Mouse (Mus musculus): ENCODE data around the gene Tst. TPM values are rescaled to one million over a fixed set of nuclear protein-coding genes. Genes with fewer than 3 reads are reported as not detected.

The Tst gene
- polyA plus RNA-seq, 1 experiment: 1.4 TPM

DNA sequence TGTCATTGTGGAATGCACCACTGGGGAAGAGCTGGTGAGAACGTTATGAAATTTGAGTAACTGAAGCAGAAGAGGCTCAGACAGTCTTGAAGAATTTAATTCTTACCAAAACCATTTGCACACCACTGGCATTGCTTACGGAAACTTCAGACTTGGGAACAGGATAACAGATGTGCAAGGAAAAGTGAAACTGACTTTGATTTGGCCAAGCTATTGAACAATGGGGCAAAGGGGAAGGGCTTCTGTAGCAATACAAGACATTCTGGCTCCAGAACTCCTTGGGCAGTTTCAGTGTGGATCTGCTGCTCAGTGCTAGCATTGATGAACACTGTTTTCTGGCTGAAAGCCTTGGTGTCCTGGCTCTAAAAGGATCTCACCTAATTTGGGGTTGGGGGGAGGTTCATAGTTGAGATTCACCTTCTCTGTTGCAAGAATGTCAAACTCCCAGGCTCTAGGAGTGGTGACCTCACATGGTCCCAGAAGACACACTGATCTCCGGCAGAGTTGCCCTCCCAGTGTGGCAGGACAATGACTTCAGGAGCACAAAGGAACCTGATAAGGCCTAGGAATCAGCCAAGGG, 54.0 kb downstream of the Tst start:
- no peak for TF ChIP-seq CTCF (IDR thresholded peaks at IDR 0.05; ENCODE audit: low read depth, low read length)
- no peak for TF ChIP-seq POLR2A (IDR thresholded peaks at IDR 0.05; ENCODE audit: borderline replicate concordance, low read depth, low read length)
- Histone ChIP-seq H3K27ac (ENCODE audit: insufficient read depth, low read depth, low read length) (no peak overlapping the region), H3K4me1 (ENCODE audit: control insufficient read depth, insufficient read depth, low read length) (peaks cover 24% of the 10 kb centered on the region), H3K4me3 (ENCODE audit: insufficient read depth, low read length) (no peak overlapping the region)

Other genes starting within 250 kb of the Tst start
- gene Ift27, start 231.8 kb downstream of the Tst start, polyA plus RNA-seq (2012; ENCODE audit: insufficient read depth, insufficient read length, missing spikeins): 19.2 and 19.8 TPM in 2 replicates
- 0.83 TPM in 1 of 2 replicates, not detected in the other for gene Pvalb, start 199.5 kb downstream of the Tst start, polyA plus RNA-seq (2012; ENCODE audit: insufficient read depth, insufficient read length, missing spikeins)
- gene Ncf4, start 161.1 kb downstream of the Tst start, polyA plus RNA-seq (2012; ENCODE audit: insufficient read depth, insufficient read length, missing spikeins): 350 and 424 TPM in 2 replicates
- gene Csf2rb2, start 100.2 kb downstream of the Tst start, polyA plus RNA-seq (2012; ENCODE audit: insufficient read depth, insufficient read length, missing spikeins): 66.8 and 71.4 TPM in 2 replicates
- gene Csf2rb, start 80.2 kb downstream of the Tst start, polyA plus RNA-seq (2012; ENCODE audit: insufficient read depth, insufficient read length, missing spikeins): 161 and 193 TPM in 2 replicates
- not detected in 2 replicates for gene Tex33, start 10.0 kb downstream of the Tst start, polyA plus RNA-seq (2012; ENCODE audit: insufficient read depth, insufficient read length, missing spikeins)
- 19.2 and 21.6 TPM in 2 replicates for gene Mpst, start 509 bp upstream of the Tst start, polyA plus RNA-seq (2012; ENCODE audit: insufficient read depth, insufficient read length, missing spikeins)
- gene Kctd17, start 22.7 kb upstream of the Tst start, polyA plus RNA-seq (2012; ENCODE audit: insufficient read depth, insufficient read length, missing spikeins): 4.8 and 5.3 TPM in 2 replicates
- gene Tmprss6, start 62.7 kb upstream of the Tst start, polyA plus RNA-seq (2012; ENCODE audit: insufficient read depth, insufficient read length, missing spikeins): not detected in 2 replicates
- gene Il2rb, start 89.4 kb upstream of the Tst start, polyA plus RNA-seq (2012; ENCODE audit: insufficient read depth, insufficient read length, missing spikeins): not detected in 2 replicates
- gene C1qtnf6, start 125.5 kb upstream of the Tst start, polyA plus RNA-seq (2012; ENCODE audit: insufficient read depth, insufficient read length, missing spikeins): 1.9 and 2.2 TPM in 2 replicates
- gene Sstr3, start 138.8 kb upstream of the Tst start, polyA plus RNA-seq (2012; ENCODE audit: insufficient read depth, insufficient read length, missing spikeins): not detected in 2 replicates
- gene Rac2, start 166.9 kb upstream of the Tst start, polyA plus RNA-seq (2012; ENCODE audit: insufficient read depth, insufficient read length, missing spikeins): 440 and 552 TPM in 2 replicates
- gene Cyth4, start 191.1 kb upstream of the Tst start, polyA plus RNA-seq (2012; ENCODE audit: insufficient read depth, insufficient read length, missing spikeins): 382 and 398 TPM in 2 replicates